Mouse (Mus musculus): ENCODE data around the gene Smg7. TPM values are rescaled to one million over a fixed set of nuclear protein-coding genes. Genes with fewer than 3 reads are reported as not detected.

Gene Smg7
- total RNA-seq, 1 experiment: 88.4 TPM

DNA sequence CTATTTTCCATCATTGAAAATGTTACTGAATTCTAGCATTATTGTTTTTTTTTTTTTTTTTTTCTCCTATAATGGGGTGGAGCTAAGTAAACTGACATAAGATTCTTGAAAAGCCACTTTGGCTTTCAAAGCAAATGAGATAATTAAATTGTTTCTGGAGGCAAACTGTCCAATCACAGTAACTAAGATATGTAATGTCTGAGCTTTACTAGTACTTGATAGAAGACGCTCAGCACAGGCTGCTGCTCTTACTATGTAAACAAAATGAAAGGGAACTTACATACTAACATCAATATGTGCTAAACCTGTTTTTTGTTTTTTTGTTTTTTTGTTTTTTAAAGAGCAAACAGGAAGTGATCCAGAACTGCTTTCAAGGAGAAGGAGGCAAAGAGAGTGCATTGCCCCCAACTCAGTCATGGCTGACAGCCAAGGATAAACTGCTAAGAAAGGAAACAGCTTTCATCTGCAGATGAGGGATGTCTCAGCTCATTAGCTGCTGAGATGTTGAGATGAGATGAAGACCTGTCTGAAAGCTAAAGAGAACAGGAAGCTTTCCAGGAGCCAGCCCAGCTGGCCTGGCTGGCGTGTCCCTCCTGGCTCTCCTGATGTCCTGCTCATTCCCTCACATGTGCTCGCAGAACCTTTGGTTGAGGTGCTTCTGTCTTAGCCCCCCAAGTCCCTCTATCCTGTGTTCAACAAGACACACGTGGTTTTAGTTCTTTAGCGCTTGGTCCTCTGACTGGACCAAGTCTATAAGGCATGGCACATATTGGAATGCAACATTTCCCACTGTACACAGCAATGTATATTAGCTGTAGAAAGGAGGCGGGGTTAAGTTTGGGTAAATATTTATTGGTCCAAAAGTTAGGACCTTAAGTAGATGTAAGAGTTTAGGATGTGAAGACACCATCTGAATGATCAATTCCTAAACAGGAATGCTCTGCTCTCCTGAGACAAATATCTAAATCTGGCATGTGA, 11.3 kb upstream of the Smg7 start:
- peaks cover 14 to 19% of the 10 kb centered on the region in 2 experiments for H3K4me1 ChIP-seq (ENCODE audit: control insufficient read depth in 2 of 2, insufficient read depth in 2 of 2, low read length in 2 of 2, poor library complexity in 1 of 2)
- no peaks in the 10 kb centered on the region for H3K36me3 ChIP-seq (ENCODE audit: control insufficient read depth, insufficient read depth, low read length, poor library complexity, severe bottlenecking)
- H3K9me3 ChIP-seq (ENCODE audit: control insufficient read depth, insufficient read depth, low read depth, low read length): no peaks in the 10 kb centered on the region
- no peak overlapping the region for H3K4me3 ChIP-seq (ENCODE audit: insufficient read depth in 1 of 2, low read depth in 1 of 2, low read length in 2 of 2, poor library complexity in 1 of 2, severe bottlenecking in 1 of 2)
- no peak overlapping the region for H3K27ac ChIP-seq (ENCODE audit: insufficient read depth, low read depth, low read length, poor library complexity, severe bottlenecking)
- no peak for DNase-seq (ENCODE audit: low read depth, low spot score)
- TF ChIP-seq ZNF384 (IDR thresholded peaks at IDR 0.05; ENCODE audit: low read depth, low read length): no peak
- no peak for TF ChIP-seq MAFK (IDR thresholded peaks at IDR 0.05; ENCODE audit: insufficient read depth, low read depth, low read length)
- TF ChIP-seq HCFC1 (IDR thresholded peaks at IDR 0.05; ENCODE audit: borderline replicate concordance, insufficient read depth, low read length): no peak
- no peak for TF ChIP-seq CHD2 (IDR thresholded peaks at IDR 0.05; ENCODE audit: low read depth, low read length)
- no peak for TF ChIP-seq ZC3H11A (IDR thresholded peaks at IDR 0.05; ENCODE audit: borderline replicate concordance, low read depth, low read length)
- in situ Hi-C loops (cut with MboI; ENCODE audit: low sequenced_read_pairs in 2 of 2, unreplicated experiment in 2 of 2): no loop called here
- no peak overlapping the region for H3K9ac ChIP-seq (ENCODE audit: insufficient read depth, low read depth, low read length, poor library complexity, severe bottlenecking)

DNA sequence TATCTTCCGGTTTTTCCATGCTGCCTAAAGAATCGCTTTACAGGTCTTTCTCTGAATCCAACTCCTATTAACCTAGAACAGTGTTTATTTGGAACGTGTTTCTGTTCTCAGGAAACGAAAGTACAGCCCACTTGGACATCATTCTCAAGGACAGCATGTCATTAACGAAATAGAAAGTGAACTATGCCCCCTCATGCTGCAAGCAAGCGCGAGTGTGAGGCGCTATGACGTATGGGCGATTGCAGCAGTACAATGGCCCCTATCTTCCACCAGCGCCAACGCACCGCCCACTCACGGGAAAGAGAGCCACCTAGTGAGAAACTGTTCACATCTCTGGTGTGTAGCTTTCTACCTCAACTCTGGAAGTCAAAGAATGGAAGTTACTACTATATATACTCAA, 2.0 kb upstream of the Smg7 start:
- Histone ChIP-seq H3K36me3 (ENCODE audit: control insufficient read depth, insufficient read depth, low read length, poor library complexity, severe bottlenecking) (no peaks in the 10 kb centered on the region), H3K4me1 (ENCODE audit: control insufficient read depth in 2 of 2, insufficient read depth in 2 of 2, low read length in 2 of 2, poor library complexity in 1 of 2) (peaks cover 2 to 5% of the 10 kb centered on the region in 2 experiments), H3K9me3 (ENCODE audit: control insufficient read depth, insufficient read depth, low read depth, low read length) (no peaks in the 10 kb centered on the region), H3K9ac (ENCODE audit: insufficient read depth, low read depth, low read length, poor library complexity, severe bottlenecking) (no peak overlapping the region), H3K27ac (ENCODE audit: insufficient read depth, low read depth, low read length, poor library complexity, severe bottlenecking) (no peak overlapping the region), H3K4me3 (ENCODE audit: insufficient read depth in 1 of 2, low read depth in 1 of 2, low read length in 2 of 2, poor library complexity in 1 of 2, severe bottlenecking in 1 of 2) (peak overlapping the region in 1 of 2 experiments; percentile 91; a peak in 2 of 4 replicates)
- in situ Hi-C loops (cut with MboI; ENCODE audit: low sequenced_read_pairs in 2 of 2, unreplicated experiment in 2 of 2): no loop called here
- TF ChIP-seq ZC3H11A (IDR thresholded peaks at IDR 0.05; ENCODE audit: borderline replicate concordance, low read depth, low read length): 0 out of 2 replicates have a peak, but pooled peaks have one; percentile 21
- no peak for TF ChIP-seq CHD2 (IDR thresholded peaks at IDR 0.05; ENCODE audit: low read depth, low read length)
- no peak for DNase-seq (ENCODE audit: low read depth, low spot score)

DNA sequence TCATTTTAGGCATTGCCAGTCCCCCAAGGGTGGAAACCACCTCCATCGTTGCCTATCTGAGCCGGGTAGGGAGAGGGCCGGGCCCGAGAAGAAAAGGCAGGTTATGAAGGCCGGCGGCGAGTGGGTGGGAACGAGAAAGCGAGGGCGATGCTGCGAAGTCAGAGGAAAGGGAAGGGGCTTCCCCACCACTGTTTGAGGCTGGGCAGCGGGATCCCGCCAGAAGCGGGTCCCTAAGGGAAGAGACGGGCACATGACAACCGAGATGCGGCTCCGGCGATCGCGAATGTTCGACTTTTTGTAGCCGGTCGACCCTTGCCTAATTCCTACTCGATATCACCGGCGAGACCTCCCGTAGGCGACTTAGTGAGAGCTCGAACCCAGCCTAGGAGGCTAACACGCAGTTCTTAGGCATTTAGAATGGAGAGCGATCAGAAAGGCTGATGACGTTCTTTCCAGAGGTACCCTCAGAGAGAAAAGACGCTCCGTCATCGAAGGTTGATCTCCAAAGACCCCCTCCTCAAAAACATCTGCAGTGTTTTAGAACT, 1.2 kb upstream of the Smg7 start:
- peak overlapping the region; percentile 91 for H3K4me3 ChIP-seq (ENCODE audit: insufficient read depth in 1 of 2, low read depth in 1 of 2, low read length in 2 of 2, poor library complexity in 1 of 2, severe bottlenecking in 1 of 2)
- H3K36me3 ChIP-seq (ENCODE audit: control insufficient read depth, insufficient read depth, low read length, poor library complexity, severe bottlenecking): no peaks in the 10 kb centered on the region; the same call in 1 of the 2 replicates
- H3K9me3 ChIP-seq (ENCODE audit: control insufficient read depth, insufficient read depth, low read depth, low read length): no peaks in the 10 kb centered on the region
- DNase-seq (ENCODE audit: low read depth, low spot score): no peak
- H3K4me1 ChIP-seq (ENCODE audit: control insufficient read depth in 2 of 2, insufficient read depth in 2 of 2, low read length in 2 of 2, poor library complexity in 1 of 2): peaks cover 4 to 5% of the 10 kb centered on the region in 2 experiments
- H3K27ac ChIP-seq (ENCODE audit: insufficient read depth, low read depth, low read length, poor library complexity, severe bottlenecking): peak overlapping the region; percentile 76
- in situ Hi-C loops (cut with MboI; ENCODE audit: low sequenced_read_pairs in 2 of 2, unreplicated experiment in 2 of 2): no loop called here
- TF ChIP-seq CHD2 (IDR thresholded peaks at IDR 0.05; ENCODE audit: low read depth, low read length) (no peak), MAFK (IDR thresholded peaks at IDR 0.05; ENCODE audit: insufficient read depth, low read depth, low read length) (no peak), HCFC1 (IDR thresholded peaks at IDR 0.05; ENCODE audit: borderline replicate concordance, insufficient read depth, low read length) (no peak), ZC3H11A (IDR thresholded peaks at IDR 0.05; ENCODE audit: borderline replicate concordance, low read depth, low read length) (no peak), ZNF384 (IDR thresholded peaks at IDR 0.05; ENCODE audit: low read depth, low read length) (no peak)
- H3K9ac ChIP-seq (ENCODE audit: insufficient read depth, low read depth, low read length, poor library complexity, severe bottlenecking): peak overlapping the region; percentile 76

DNA sequence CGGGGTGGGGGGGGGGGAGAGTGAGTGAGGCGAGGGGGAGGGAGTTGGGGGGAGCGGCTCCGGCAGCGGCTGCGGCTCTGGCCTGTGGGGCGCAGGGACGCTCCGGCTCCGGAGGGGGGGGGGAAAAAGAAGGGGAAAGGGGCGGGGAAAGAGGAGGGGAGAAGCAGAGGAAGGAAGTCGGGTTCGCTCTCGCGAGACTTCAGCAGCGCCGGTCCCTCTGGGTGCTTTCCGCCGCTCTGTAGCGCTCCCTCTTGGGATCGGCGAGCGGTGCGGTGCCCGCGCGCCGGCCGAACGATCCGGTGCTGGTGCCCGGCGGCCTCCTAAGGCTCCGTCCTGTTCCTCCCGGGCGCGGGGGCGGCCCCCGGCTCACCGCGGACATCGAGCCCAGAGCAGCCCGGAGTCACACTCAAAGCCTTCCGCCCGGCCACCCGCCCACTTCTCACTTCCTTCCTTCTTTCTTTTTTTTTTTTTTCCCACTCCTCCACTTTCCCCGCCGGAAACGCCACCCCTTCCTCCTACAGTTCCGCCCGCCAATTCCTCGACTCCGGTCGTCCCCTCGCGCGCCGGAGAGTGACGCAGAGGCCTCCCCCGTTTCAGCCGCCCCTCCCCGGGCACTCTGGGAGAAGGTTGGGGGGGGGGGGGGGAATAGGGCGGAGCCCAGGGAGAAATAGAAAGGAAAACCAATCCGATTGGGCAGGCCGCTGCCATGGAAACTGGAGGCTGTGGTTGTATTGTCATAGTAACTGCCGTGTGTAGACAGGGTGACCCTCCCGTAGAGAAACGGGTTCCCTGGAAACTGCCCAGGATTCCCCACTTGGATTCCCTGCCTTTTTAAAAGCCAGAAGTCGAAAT, 445 bp upstream of the Smg7 start:
- TF ChIP-seq CHD2 (IDR thresholded peaks at IDR 0.05; ENCODE audit: low read depth, low read length) (peak; percentile 87), MAFK (IDR thresholded peaks at IDR 0.05; ENCODE audit: insufficient read depth, low read depth, low read length) (peak; percentile 51; the same call in 1 of the 2 replicates), ZC3H11A (IDR thresholded peaks at IDR 0.05; ENCODE audit: borderline replicate concordance, low read depth, low read length) (no peak), ZNF384 (IDR thresholded peaks at IDR 0.05; ENCODE audit: low read depth, low read length) (peak; percentile 100), HCFC1 (IDR thresholded peaks at IDR 0.05; ENCODE audit: borderline replicate concordance, insufficient read depth, low read length) (peak; percentile 86)
- in situ Hi-C loops (cut with MboI; ENCODE audit: low sequenced_read_pairs in 2 of 2, unreplicated experiment in 2 of 2): no loop called here

More for the DNA sequence above, 445 bp upstream of the Smg7 start:
- Histone ChIP-seq H3K9ac (ENCODE audit: insufficient read depth, low read depth, low read length, poor library complexity, severe bottlenecking) (peak overlapping the region; percentile 100), H3K4me3 (ENCODE audit: insufficient read depth in 1 of 2, low read depth in 1 of 2, low read length in 2 of 2, poor library complexity in 1 of 2, severe bottlenecking in 1 of 2) (peak overlapping the region; percentile 91), H3K27ac (ENCODE audit: insufficient read depth, low read depth, low read length, poor library complexity, severe bottlenecking) (peak overlapping the region; percentile 99), H3K36me3 (ENCODE audit: control insufficient read depth, insufficient read depth, low read length, poor library complexity, severe bottlenecking) (no peaks in the 10 kb centered on the region; the same call in 1 of the 2 replicates), H3K9me3 (ENCODE audit: control insufficient read depth, insufficient read depth, low read depth, low read length) (no peaks in the 10 kb centered on the region), H3K4me1 (ENCODE audit: control insufficient read depth in 2 of 2, insufficient read depth in 2 of 2, low read length in 2 of 2, poor library complexity in 1 of 2) (peaks cover 4 to 9% of the 10 kb centered on the region in 2 experiments)
- peak; percentile 95 for DNase-seq (ENCODE audit: low read depth, low spot score)

Measured in ES-E14 (cell line).